Mouse (Mus musculus): ENCODE measurements around the gene Cdh24.

Cdh24 gene

GRCm38 (mm10) chr14:54641305-54641969 lies at the start of gene Cdh24:
TSS of gene Cdh24 (minus strand) at chr14:54641364.
- peak; percentile 68 to 86 for DNase-seq (ENCODE audit: low spot score in 2 of 2)

GRCm38 (mm10) chr14:54687251-54687650 lies 46.1 kb upstream of the Cdh24 start:
- no peak for DNase-seq (ENCODE audit: low spot score in 2 of 2)

GRCm38 (mm10) chr14:54686522-54687143 lies 45.5 kb upstream of the Cdh24 start, which contains the start of gene Acin1:
TSS of gene Acin1 (minus strand) at chr14:54686931.
- peak; percentile 99 to 100 for DNase-seq (ENCODE audit: low spot score in 2 of 2)

GRCm38 (mm10) chr14:54686063-54686521 lies 44.9 kb upstream of the Cdh24 start, which contains the start of gene 1700123O20Rik:
TSS of gene 1700123O20Rik (plus strand) at chr14:54686216.
- DNase-seq (ENCODE audit: low spot score in 2 of 2) = no peak

DNA sequence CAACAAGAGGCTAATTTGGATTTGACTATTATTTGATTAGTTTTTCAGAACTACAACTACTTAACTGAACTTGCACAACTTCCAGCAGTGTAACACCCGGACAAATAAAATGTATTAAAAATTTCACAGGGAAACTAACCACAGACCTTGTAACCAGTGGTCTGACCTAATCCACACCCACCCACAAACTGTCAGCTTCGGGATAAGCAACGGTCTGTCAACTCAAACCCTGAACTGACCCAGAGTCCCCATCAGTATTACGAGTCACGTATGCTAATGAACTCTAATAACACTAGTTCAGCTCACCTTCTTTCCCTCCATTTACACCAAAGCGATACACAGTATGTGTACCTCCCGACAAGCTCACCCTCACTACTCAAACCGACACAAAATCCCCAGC lies 44.3 kb upstream of the Cdh24 start:
- no peak for DNase-seq (ENCODE audit: low spot score in 2 of 2)

- DNase-seq (ENCODE audit: low spot score in 2 of 2) = no peak
Measured at GRCm38 (mm10) chr14:54682396-54682795, 41.2 kb upstream of the Cdh24 start.

DNA sequence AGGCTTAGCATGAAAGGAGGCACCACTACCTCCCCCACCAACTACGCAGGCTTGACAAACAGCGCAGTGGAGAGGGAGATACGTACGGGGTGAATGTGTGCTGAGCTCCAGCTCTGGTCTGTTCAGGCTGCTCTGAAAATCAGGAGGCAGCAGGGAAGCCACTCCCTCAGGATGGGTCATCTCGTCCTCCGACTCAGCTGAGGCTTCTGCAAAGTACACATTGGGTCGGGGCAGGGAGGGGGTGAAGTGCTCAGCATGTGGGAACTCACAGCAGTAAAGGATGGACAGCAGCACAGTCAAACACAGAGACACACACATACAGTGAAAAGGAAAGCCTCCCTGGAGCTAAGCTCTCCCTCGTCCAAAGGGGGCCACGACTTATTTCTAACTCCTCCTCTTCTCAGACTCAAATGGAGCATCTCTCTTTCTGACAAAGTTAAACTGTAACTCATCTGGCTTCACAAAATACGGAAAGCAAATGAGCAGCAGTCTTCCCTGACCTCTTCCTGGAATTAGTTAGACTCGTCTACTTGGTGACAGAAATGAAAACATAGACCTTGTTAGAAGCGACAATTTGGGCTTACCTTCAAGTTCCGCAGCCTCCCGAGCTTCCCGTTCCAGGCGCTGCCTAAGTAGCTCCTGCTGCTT lies 37.6 kb upstream of the Cdh24 start:
- no peak for DNase-seq (ENCODE audit: low spot score in 2 of 2)

GRCm38 (mm10) chr14:54676290-54676689 lies 35.1 kb upstream of the Cdh24 start:
- no peak for DNase-seq (ENCODE audit: low spot score in 2 of 2)

DNA sequence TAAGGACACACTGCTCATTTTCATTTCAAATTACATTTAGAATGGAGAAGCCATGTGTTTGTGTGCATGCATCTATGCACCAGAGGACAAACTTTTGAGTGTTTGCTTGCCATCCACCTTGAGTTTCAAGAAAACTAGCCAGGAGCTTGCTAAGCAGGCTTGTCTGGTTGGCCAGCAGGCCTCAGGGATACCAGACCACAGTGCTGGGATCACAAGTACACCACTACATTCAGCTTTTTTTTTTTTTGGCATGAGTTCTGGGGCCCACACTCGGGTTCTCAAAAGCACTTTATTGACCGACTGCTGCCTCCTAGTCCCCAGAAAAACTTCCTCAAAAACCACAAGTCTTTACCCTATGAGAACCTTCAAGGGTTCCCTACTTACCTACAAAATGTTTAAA lies 33.2 kb upstream of the Cdh24 start:
- no peak for DNase-seq (ENCODE audit: low spot score in 2 of 2)

GRCm38 (mm10) chr14:54669381-54669780 lies 28.2 kb upstream of the Cdh24 start:
- DNase-seq (ENCODE audit: low spot score in 2 of 2) = peak in 1 of 2 experiments; percentile 58

DNA sequence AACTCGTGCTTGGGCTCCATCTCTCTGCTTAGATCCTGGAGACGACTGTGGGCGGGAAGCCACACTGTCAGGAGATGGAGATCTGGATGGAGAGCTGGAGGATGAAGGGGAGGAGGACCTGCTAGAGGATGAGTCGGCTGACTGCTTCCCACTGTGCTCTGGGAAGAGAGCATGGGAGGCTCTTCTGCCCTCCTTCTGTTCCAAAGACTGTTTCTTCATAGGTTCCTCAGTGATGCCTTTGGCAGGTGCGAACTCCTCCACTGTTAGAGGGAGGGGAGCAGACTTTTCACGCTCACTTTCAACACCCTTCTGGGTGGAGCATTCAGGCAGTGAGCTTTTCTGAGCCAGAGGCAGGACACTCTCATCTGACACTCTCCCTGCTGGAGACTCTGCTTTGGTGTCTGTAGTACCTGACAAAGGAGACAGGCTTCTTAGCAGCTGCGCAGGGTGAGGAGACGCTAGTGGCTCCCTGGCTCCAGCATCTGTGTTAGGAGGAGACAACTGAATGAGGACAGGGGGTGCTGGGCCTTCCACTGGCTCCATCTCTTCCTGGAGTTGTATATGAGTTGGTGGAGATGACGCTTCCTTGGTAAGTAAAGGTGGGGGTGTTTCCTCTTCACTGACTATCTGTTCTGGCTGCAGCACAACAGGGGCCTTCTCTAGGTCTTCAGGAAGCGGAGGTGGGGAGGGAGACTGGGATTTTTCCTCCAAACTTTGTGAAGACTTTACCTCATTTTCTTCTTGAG lies 23.5 kb upstream of the Cdh24 start:
- peak; percentile 59 to 73 for DNase-seq (ENCODE audit: low spot score in 2 of 2)

DNA sequence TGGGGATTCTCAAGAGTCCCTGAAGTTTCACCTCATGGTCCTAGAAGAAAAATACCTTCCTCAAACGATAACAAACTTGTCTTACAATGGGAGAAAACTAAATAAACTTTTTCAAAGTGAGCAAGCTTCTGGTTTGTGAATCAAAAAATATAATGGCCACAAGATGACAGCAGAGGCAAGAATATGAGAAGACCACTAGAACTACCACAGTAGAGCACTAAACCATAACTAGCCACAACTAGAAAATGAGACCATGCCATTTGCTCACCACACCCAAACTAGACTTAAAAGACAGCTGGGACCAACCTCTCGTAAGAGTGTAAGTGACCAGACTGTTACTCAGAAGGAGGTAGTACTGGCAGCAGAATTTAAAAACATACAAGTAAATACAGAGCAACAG lies 18.8 kb upstream of the Cdh24 start:
- DNase-seq (ENCODE audit: low spot score in 2 of 2) = no peak

DNA sequence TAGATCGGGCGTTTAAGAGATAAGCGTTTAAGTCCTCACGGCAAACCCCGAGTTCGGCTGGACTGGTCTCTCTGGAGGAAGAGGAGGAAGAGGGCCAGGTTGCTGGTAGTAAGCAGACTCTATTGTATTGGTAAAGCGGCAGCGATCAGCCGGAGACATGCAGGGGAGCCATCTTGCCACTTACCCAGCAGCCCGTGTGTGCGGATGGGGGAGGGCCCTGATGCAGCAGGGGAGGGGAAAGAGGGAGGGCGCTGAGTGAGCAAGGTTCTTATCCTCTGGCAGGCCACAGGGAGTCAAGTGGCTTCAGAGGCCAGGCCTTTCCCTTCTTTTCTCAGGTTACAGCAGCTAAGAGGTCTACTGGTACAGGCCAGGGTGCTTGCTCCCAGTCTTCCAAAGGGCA lies 12.3 kb upstream of the Cdh24 start:
- peak; percentile 59 to 84 for DNase-seq (ENCODE audit: low spot score in 2 of 2)

DNA sequence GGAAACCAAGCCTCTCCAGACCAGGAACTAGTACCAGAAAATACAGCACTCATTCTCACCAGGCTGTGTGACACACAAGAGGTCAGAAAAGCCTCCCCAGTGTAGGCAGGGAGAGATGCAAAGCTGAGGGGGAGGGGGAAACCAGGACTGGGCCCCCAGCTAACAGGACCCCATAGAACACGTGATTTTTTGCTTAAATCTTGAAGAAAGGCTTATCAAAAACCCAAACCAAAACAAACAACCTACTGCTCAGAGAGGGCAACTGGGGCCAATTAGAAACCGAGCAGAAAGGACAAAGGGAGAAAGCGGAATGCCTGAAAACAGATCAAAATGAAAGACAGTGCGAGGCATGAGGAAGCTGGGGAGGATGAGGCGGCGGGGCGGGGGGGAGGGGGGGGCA lies 11.6 kb upstream of the Cdh24 start:
- no peak for DNase-seq (ENCODE audit: low spot score in 2 of 2)

DNA sequence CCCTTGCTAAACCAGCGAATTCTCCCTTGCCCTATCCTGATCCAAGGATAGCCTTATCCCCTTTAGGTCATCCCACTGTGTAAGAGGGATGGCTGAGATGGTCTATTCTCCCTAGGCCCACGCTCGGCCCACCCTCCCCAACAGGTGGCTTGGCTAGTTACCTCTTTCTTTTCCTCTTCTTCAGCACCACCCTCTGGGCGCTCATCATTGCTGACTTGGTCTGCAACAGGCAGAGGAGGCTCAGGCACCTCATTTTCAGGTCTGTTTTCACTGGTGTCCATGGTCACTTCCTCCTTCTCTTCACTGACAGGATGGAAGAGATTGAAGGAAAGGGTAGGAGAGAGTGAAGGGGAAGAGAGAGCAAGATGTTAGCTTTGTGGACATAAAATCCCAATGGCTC lies 10.4 kb upstream of the Cdh24 start:
- DNase-seq (ENCODE audit: low spot score in 2 of 2) = no peak

DNA sequence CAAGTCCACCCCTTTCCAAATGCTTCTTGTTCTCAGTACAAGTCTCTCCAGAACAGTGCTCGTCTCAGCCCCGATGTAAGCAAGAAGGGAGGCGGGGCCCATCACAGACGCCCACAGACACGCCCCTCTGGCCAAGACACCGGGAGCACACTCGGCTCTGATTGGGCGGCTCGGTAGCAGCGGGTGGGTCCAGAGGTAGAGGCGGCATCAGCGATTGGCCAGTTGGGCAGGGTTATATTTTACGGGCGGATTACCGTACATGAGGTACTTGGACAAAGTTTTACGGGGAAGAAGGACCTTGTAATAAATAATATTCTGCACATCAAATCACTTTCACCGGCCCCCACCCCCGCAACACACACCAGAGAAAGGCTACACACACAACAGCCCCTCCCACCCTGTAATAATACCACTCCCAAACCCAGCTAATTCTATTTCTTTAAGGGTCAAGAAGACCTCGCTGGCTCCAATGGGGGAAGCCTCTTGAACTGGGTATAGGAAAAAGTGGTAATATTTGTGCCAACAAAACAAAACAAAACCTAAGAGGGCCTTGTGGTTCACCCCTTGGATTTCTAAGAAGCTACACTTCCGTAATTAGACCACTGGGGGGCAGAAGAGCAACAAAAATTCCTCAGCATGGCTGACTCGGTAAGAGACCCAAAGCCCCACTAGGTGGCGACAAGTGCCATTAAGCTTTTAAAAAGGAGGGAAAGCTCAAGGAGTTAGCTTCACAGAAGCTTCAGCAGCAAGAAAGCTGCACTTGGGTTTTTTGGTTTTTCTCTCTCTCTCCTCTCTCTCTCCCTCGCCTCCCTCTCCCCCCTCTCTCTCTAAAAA lies 9.7 kb upstream of the Cdh24 start:
- DNase-seq (ENCODE audit: low spot score in 2 of 2) = peak in 1 of 2 experiments; percentile 89

DNA sequence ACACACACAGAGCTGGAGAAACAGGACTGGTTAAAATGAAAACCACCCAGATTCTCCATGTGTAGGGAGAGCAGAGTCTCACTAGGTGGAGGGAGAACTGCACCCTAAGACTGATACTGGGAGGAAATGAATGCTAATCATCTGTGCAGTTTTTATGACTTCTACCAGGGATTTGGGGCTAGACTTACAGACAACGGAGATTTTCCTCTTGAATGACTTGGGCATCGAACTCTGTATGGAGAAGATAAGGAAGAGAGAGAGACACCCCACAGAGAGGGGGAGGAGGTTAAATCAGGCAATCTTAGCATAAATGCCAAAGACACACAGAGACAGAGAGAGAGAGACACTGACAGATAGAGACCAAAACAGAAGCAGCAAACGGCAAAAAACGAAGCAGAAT lies 6.7 kb upstream of the Cdh24 start:
- DNase-seq (ENCODE audit: low spot score in 2 of 2) = no peak

GRCm38 (mm10) chr14:54646898-54647636 lies 5.9 kb upstream of the Cdh24 start:
- no peak for DNase-seq (ENCODE audit: low spot score in 2 of 2)

DNA sequence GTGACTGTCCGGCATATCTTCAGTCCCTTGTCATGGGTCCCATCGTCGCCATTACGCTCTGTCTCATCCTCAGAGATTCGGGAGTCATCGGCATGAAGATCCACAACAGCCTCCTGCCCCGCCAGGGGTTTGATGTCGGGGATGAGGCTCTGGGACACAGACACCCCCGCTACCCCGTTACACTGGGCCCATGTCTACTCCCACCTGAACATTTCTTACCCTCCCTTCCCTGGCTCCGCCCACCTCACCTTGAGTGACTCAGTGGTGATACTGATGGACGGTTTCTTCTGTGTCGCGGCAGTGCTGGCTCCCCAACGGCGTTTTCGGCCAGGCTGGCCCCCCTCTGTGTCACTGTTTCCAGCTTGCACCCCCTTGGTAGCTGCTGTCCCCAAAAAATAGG lies 5.3 kb upstream of the Cdh24 start:
- no peak for DNase-seq (ENCODE audit: low spot score in 2 of 2)

DNA sequence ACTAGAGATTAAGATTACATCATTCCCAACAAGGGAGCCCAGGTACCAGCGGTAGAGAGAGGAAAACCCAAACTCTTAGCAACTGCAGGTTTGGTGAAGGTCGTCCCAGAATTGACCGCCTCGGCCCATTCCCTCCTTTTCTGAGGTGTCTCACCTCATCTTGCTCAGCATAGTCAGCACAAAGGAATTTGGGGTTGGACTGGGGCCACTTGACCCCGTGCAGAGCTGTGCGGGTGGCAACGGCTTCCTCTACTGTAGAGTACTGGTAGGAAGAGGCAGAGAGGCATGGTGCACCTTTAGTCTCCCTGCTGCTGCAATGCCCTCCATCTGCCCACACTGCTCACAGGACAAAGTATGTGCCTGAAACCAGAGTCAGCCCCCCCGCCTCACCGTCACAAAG lies 3.1 kb upstream of the Cdh24 start:
- DNase-seq (ENCODE audit: low spot score in 2 of 2) = no peak

GRCm38 (mm10) chr14:54643011-54643410 lies 1.8 kb upstream of the Cdh24 start:
- DNase-seq (ENCODE audit: low spot score in 2 of 2) = no peak
